Mouse (Mus musculus) midbrain, embryonic 10.5 days (tissue): ENCODE measurements around the gene Hnf1a. TPM values are rescaled to one million over a fixed set of nuclear protein-coding genes. Genes with fewer than 3 reads are reported as not detected.

Experiments
- polyA plus RNA-seq: library from polyadenylated mRNA; unstranded; fragments of >200 nt; fragmentation: Nextera tagmentation; extraction: Ambion mirVana; gene quantifications from 2 replicates; pipeline ENCODE4 v1.2.1, GENCODE M21; 2016

The Hnf1a gene
- polyA plus RNA-seq, 1 experiment from 2014 or later = 0.06 TPM

Other genes with a start within 250 kb of the Hnf1a start
- 50.1 and 54.0 TPM in 2 replicates for gene Ankrd13a, start 196.4 kb downstream of the Hnf1a start, polyA plus RNA-seq
- gene Git2, start 195.6 kb downstream of the Hnf1a start, polyA plus RNA-seq = 34.4 and 38.1 TPM in 2 replicates
- gene 1500011B03Rik, start 147.6 kb downstream of the Hnf1a start, polyA plus RNA-seq = 133 and 143 TPM in 2 replicates
- not detected in 2 replicates for gene 4930519G04Rik, start 117.4 kb downstream of the Hnf1a start, polyA plus RNA-seq
- gene Gm9936, start 112.4 kb downstream of the Hnf1a start, polyA plus RNA-seq = 0.16 and 0.57 TPM in 2 replicates
- 0.54 and 0.88 TPM in 2 replicates for gene Oasl2, start 74.2 kb downstream of the Hnf1a start, polyA plus RNA-seq
- gene Oasl1, start 47.9 kb downstream of the Hnf1a start, polyA plus RNA-seq = not detected in 2 replicates
- gene 2210016L21Rik, start 28.9 kb downstream of the Hnf1a start, polyA plus RNA-seq = 48.7 and 50.3 TPM in 2 replicates
- gene Sppl3, start 40.0 kb upstream of the Hnf1a start, polyA plus RNA-seq = 11.5 and 12.0 TPM in 2 replicates
- 23.5 and 25.4 TPM in 2 replicates for gene Gm10401, start 127.2 kb upstream of the Hnf1a start, polyA plus RNA-seq
- gene Acads, start 148.3 kb upstream of the Hnf1a start, polyA plus RNA-seq = 60.0 and 65.2 TPM in 2 replicates
- 66.7 and 68.7 TPM in 2 replicates for gene Unc119b, start 163.9 kb upstream of the Hnf1a start, polyA plus RNA-seq
- gene Mlec, start 187.1 kb upstream of the Hnf1a start, polyA plus RNA-seq = 56.5 and 69.5 TPM in 2 replicates
- gene Cabp1, start 223.3 kb upstream of the Hnf1a start, polyA plus RNA-seq = 1.2 and 1.3 TPM in 2 replicates